Mouse (Mus musculus) cerebellum, postnatal 36 days (tissue): ENCODE measurements around the gene Casc1.
"Not testable (repeated sequence)": the region's sequence is repeated elsewhere in the genome, so short reads cannot be mapped to it uniquely, and the experiment has no call there.

Experiments used
- DNase-seq, 2 experiments: peaks; one replicate each; pipeline ENCODE4 v3.0.0; 2021 to 2022; ENCODE audit warnings: mixed read lengths in 2 of 2

The Casc1 gene

DNA sequence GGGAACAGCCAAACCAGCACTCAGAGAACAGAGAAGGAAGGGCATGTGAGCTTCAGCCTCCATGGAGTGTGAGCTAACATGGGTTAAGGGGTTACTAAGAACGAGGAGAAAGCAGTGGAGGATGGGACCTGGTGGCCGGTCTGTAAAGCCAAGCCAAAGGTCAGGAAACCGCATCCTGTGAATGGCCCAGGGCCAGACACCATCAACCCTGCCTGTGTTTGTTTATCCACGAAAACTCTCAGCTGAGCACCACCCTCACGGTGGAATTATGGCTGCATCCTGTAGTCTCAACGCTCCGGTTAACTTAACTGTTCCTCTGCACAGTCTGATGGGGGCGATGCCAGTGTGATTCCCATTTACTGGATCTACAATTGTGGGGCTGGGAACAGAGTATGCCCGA, 75.0 kb downstream of the Casc1 start:
- DNase-seq = no peak

DNA sequence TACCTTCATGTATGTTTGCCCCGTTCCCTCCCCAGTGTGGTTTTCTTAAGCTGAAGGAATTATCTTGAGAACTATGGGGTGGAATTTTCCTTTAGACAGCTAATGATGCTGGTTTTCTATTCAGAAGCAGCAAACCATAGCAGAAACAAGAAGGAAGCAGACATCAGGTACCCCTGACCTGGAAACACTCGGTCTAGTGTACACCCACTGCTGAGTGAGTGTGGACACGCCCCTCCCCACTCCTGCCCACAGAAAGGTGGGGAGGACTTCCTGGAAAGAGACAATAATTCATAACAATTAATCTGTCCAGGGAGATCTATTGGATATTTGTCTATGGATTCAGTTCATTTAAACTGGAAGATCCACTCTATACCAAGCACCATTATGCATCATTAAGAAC, 75.5 kb downstream of the Casc1 start:
- DNase-seq = no peak

GRCm38 (mm10) chr6:145132969-145133368, 77.8 kb downstream of the Casc1 start:
- not testable (repeated sequence) for DNase-seq

DNA sequence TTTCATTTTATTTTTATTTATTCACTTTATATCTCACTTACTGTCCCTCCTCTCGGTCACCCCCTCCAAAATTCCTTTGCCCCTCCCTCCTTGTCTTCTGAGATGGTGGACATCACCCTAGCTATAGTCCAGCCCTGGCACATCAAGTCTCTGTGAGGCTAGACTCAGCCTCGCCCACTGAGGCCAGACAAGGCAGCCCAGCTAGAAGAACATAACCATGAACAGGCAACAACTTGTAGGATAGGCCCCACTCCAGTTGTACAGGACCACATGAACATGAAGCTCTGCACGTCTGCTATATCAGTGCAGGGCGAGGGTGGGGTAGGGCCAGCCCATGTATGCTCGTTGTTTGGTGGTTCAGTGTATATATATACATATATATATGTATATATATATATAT, 78.8 kb downstream of the Casc1 start:
- no peak for DNase-seq

DNA sequence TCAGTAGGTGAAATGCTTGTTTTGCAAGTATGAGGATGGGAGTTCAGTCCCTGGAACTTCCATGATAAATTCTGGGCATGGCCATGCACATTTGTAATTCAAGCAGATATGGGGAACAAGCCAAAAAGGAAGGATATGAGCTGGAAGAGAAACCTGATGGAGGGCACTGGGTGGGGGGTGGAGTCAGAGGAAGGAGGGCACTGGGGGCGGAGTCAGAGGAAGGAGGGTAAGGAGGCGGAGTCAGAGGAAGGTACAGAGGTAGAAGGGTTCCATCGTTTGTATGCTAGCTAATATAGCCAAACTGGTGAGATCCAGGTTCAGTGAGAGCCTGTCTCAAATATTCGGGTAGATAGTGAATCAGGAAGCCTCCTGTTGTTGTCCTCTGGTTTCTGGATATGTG, 81.2 kb downstream of the Casc1 start:
- DNase-seq = no peak

GRCm38 (mm10) chr6:145127652-145128051, 83.2 kb downstream of the Casc1 start:
- no peak for DNase-seq

DNA sequence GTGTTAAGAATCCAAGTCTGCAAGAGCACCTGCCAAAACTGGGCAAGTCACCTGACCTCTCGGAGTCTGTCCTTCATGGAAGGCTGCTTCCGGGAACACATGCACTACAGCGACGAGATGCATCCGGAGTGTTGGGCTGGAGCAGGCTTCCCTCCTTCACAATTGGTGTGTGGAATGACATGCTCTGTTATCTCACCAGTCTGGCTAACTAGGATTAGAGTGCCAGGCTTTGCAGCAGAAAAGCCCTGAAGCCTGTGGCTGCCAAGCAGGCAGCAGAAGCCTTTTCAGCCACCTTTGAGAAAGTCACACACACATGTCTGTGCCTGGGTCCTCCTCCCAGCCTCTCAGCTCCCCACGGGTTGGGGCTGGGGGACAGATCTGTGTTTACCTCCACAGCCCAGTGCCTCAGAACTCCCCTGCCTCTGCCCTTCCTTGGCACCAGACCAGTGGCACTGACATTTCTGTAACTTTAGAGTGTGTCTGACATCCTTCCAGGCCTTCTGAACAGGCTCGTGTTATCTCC, 85.2 kb downstream of the Casc1 start:
- DNase-seq = peak in 1 of 2 experiments; percentile 3
